Mouse (Mus musculus): Measurements from ENCODE around the gene Galc. TPM values are rescaled to one million over a fixed set of nuclear protein-coding genes. Genes with fewer than 3 reads are reported as not detected.

The Galc gene
- total and polyA plus RNA-seq, 3 experiments = 5.0 to 8.3 (median 7.3) TPM

- WGBS = under 1% methylated on average over 12 of the region's 12 CpGs
- H3K4me3 ChIP-seq = peak overlapping the region; percentile 74
- H3K36me3 ChIP-seq (ENCODE audit: control insufficient read depth, insufficient read depth, low read length) = no peaks in the 10 kb centered on the region
- intact Hi-C loops (cut with DNase I) = no loop called here
- DNase-seq = no peak
- no peaks in the 10 kb centered on the region for H3K4me1 ChIP-seq (ENCODE audit: control insufficient read depth, insufficient read depth, low read length)
- TF ChIP-seq CTCF (IDR thresholded peaks at IDR 0.05) = no peak
- no peak for TF ChIP-seq EP300 (IDR thresholded peaks at IDR 0.05; ENCODE audit: insufficient read depth, low read depth, low read length)
- TF ChIP-seq POLR2A (IDR thresholded peaks at IDR 0.05; ENCODE audit: insufficient read depth, low read depth, low read length) = no peak
- no peaks in the 10 kb centered on the region for H3K79me2 ChIP-seq (replicated peaks; ENCODE audit: control insufficient read depth, insufficient read depth, low read length)
- no peaks in the 10 kb centered on the region for H3K27me3 ChIP-seq (ENCODE audit: control insufficient read depth, insufficient read depth, low read length)
- peak overlapping the region; percentile 91 for H3K27ac ChIP-seq
- peak overlapping the region; percentile 64 for H3K9ac ChIP-seq (ENCODE audit: low read depth, low read length)
Observed at GRCm38 (mm10) chr12:98259518-98259852, 226 bp upstream of the Galc start.

- Histone ChIP-seq H3K79me2 (replicated peaks; ENCODE audit: control insufficient read depth, insufficient read depth, low read length) (no peaks in the 10 kb centered on the region), H3K9ac (ENCODE audit: low read depth, low read length) (peak overlapping the region; percentile 97), H3K27me3 (ENCODE audit: control insufficient read depth, insufficient read depth, low read length) (no peaks in the 10 kb centered on the region), H3K4me1 (ENCODE audit: control insufficient read depth, insufficient read depth, low read length) (no peaks in the 10 kb centered on the region), H3K4me3 (peak overlapping the region; percentile 74), H3K27ac (peak overlapping the region; percentile 91), H3K36me3 (ENCODE audit: control insufficient read depth, insufficient read depth, low read length) (no peaks in the 10 kb centered on the region)
- TF ChIP-seq CTCF (IDR thresholded peaks at IDR 0.05) = no peak
- no peak for TF ChIP-seq POLR2A (IDR thresholded peaks at IDR 0.05; ENCODE audit: insufficient read depth, low read depth, low read length)
- TF ChIP-seq EP300 (IDR thresholded peaks at IDR 0.05; ENCODE audit: insufficient read depth, low read depth, low read length) = no peak
- no peak for DNase-seq
- WGBS = under 1% methylated on average over 8 of the region's 8 CpGs
- intact Hi-C loops (cut with DNase I) = no loop called here
Observed at GRCm38 (mm10) chr12:98258371-98258844, 851 bp downstream of the Galc start.

GRCm38 (mm10) chr12:98255373-98255995 lies 3.8 kb downstream of the Galc start:
- no peak for DNase-seq
- intact Hi-C loops (cut with DNase I) = no loop called here
- H3K27ac ChIP-seq = no peak overlapping the region
- WGBS = 74% methylated on average over 13 of the region's 13 CpGs
- no peaks in the 10 kb centered on the region for H3K27me3 ChIP-seq (ENCODE audit: control insufficient read depth, insufficient read depth, low read length)
- H3K4me3 ChIP-seq = no peak overlapping the region
- H3K79me2 ChIP-seq (replicated peaks; ENCODE audit: control insufficient read depth, insufficient read depth, low read length) = no peaks in the 10 kb centered on the region
- H3K4me1 ChIP-seq (ENCODE audit: control insufficient read depth, insufficient read depth, low read length) = no peaks in the 10 kb centered on the region
- no peaks in the 10 kb centered on the region for H3K36me3 ChIP-seq (ENCODE audit: control insufficient read depth, insufficient read depth, low read length)
- H3K9ac ChIP-seq (ENCODE audit: low read depth, low read length) = no peak overlapping the region
- TF ChIP-seq POLR2A (IDR thresholded peaks at IDR 0.05; ENCODE audit: insufficient read depth, low read depth, low read length) (no peak), CTCF (IDR thresholded peaks at IDR 0.05) (no peak), EP300 (IDR thresholded peaks at IDR 0.05; ENCODE audit: insufficient read depth, low read depth, low read length) (no peak)

GRCm38 (mm10) chr12:98252417-98252816 lies 6.8 kb downstream of the Galc start:
- 95% methylated on average over 2 of the region's 2 CpGs for WGBS
- Histone ChIP-seq H3K4me3 (no peak overlapping the region), H3K27ac (no peak overlapping the region), H3K36me3 (ENCODE audit: control insufficient read depth, insufficient read depth, low read length) (no peaks in the 10 kb centered on the region), H3K79me2 (replicated peaks; ENCODE audit: control insufficient read depth, insufficient read depth, low read length) (no peaks in the 10 kb centered on the region), H3K9ac (ENCODE audit: low read depth, low read length) (no peak overlapping the region), H3K27me3 (ENCODE audit: control insufficient read depth, insufficient read depth, low read length) (no peaks in the 10 kb centered on the region), H3K4me1 (ENCODE audit: control insufficient read depth, insufficient read depth, low read length) (no peaks in the 10 kb centered on the region; the same call in 1 of the 2 replicates)
- intact Hi-C loops (cut with DNase I) = no loop called here
- no peak for DNase-seq
- TF ChIP-seq CTCF (IDR thresholded peaks at IDR 0.05) = no peak
- TF ChIP-seq POLR2A (IDR thresholded peaks at IDR 0.05; ENCODE audit: insufficient read depth, low read depth, low read length) = no peak
- no peak for TF ChIP-seq EP300 (IDR thresholded peaks at IDR 0.05; ENCODE audit: insufficient read depth, low read depth, low read length)

- WGBS = 91% methylated on average over 8 of the region's 8 CpGs
Observed at GRCm38 (mm10) chr12:98250327-98250726, 8.9 kb downstream of the Galc start.

GRCm38 (mm10) chr12:98249671-98250070 lies 9.6 kb downstream of the Galc start:
- Histone ChIP-seq H3K9ac (ENCODE audit: low read depth, low read length) (no peak overlapping the region), H3K79me2 (replicated peaks; ENCODE audit: control insufficient read depth, insufficient read depth, low read length) (no peaks in the 10 kb centered on the region), H3K27me3 (ENCODE audit: control insufficient read depth, insufficient read depth, low read length) (no peaks in the 10 kb centered on the region), H3K4me3 (no peak overlapping the region), H3K4me1 (ENCODE audit: control insufficient read depth, insufficient read depth, low read length) (no peaks in the 10 kb centered on the region; the same call in 1 of the 2 replicates), H3K36me3 (ENCODE audit: control insufficient read depth, insufficient read depth, low read length) (no peaks in the 10 kb centered on the region), H3K27ac (no peak overlapping the region)
- TF ChIP-seq EP300 (IDR thresholded peaks at IDR 0.05; ENCODE audit: insufficient read depth, low read depth, low read length) (no peak), POLR2A (IDR thresholded peaks at IDR 0.05; ENCODE audit: insufficient read depth, low read depth, low read length) (no peak), CTCF (IDR thresholded peaks at IDR 0.05) (no peak)
- WGBS = 74% methylated on average over 3 of the region's 3 CpGs
- intact Hi-C loops (cut with DNase I) = no loop called here
- no peak for DNase-seq

More at GRCm38 (mm10) chr12:98250327-98250726, 8.9 kb downstream of the Galc start:
- Histone ChIP-seq H3K27ac (no peak overlapping the region), H3K36me3 (ENCODE audit: control insufficient read depth, insufficient read depth, low read length) (no peaks in the 10 kb centered on the region), H3K27me3 (ENCODE audit: control insufficient read depth, insufficient read depth, low read length) (no peaks in the 10 kb centered on the region), H3K4me1 (ENCODE audit: control insufficient read depth, insufficient read depth, low read length) (no peaks in the 10 kb centered on the region; the same call in 1 of the 2 replicates), H3K9ac (ENCODE audit: low read depth, low read length) (no peak overlapping the region), H3K79me2 (replicated peaks; ENCODE audit: control insufficient read depth, insufficient read depth, low read length) (no peaks in the 10 kb centered on the region), H3K4me3 (no peak overlapping the region)
- DNase-seq = no peak
- intact Hi-C loops (cut with DNase I) = no loop called here
- no peak for TF ChIP-seq CTCF (IDR thresholded peaks at IDR 0.05)
- TF ChIP-seq POLR2A (IDR thresholded peaks at IDR 0.05; ENCODE audit: insufficient read depth, low read depth, low read length) = no peak
- no peak for TF ChIP-seq EP300 (IDR thresholded peaks at IDR 0.05; ENCODE audit: insufficient read depth, low read depth, low read length)

Data from heart, adult 2 months (tissue).